Mouse (Mus musculus): Measurements from ENCODE around the gene Rundc1. TPM values are rescaled to one million over a fixed set of nuclear protein-coding genes. Genes with fewer than 3 reads are reported as not detected.
"Not testable (repeated sequence)": the region's sequence is repeated elsewhere in the genome, so short reads cannot be mapped to it uniquely, and the experiment has no call there.

Rundc1 gene
- total RNA-seq, 2 experiments from 2014 or later = 10.4 to 11.2 TPM

DNA sequence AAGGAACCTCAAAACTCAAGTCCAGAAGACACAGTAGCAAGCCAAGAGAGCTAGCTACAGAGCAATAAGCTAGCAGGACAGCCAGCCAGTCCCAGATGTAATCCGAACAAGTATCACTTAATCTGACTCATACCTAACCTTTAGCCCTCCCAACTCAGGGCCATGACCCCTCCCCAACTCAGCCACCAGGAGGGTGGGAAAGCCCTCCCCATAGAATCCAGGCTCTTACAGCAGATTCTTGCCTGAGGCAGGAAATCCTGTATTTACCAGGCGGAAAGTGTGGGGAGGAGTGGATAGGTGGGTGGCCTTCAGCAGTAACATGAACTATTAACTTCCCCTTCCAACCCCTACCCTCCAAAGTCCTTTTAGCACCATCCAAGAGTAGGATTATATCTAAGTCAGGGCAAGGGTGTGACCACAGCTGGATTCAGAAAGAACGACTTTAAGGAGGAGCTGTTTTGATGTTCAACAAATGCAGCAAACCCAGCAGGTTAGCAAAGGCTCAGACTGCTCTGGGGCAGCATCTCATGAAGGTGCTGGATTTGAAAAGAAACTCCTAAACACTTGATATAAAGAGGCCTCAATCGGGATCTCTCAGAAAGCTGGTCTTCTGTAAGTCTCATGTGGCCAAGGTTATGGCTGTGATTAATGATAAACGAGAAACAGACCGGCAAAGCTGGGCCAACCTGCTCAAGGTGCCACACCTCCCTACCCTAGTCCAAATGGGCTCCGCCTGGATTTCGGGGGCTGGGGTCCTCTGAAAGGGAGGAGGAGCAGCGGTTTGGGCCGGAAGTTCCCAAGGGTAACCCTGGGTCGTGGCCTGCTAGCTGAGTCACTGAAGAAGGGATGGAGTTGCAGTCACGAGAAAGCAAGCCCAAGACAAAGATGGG lies 39.6 kb downstream of the Rundc1 start, which contains the start of gene Rnd2:
Rnd2 (plus strand) TSS at position 789 of the 890 bp plus-strand sequence.
- no peak for DNase-seq (ENCODE audit: low spot score)
- intact Hi-C loops (cut with DNase I) = loop anchor here (5.0 kb wide), 1 partner anchor 88 kb away; the partner anchor contains the start of genes Brca1 and Nbr1

DNA sequence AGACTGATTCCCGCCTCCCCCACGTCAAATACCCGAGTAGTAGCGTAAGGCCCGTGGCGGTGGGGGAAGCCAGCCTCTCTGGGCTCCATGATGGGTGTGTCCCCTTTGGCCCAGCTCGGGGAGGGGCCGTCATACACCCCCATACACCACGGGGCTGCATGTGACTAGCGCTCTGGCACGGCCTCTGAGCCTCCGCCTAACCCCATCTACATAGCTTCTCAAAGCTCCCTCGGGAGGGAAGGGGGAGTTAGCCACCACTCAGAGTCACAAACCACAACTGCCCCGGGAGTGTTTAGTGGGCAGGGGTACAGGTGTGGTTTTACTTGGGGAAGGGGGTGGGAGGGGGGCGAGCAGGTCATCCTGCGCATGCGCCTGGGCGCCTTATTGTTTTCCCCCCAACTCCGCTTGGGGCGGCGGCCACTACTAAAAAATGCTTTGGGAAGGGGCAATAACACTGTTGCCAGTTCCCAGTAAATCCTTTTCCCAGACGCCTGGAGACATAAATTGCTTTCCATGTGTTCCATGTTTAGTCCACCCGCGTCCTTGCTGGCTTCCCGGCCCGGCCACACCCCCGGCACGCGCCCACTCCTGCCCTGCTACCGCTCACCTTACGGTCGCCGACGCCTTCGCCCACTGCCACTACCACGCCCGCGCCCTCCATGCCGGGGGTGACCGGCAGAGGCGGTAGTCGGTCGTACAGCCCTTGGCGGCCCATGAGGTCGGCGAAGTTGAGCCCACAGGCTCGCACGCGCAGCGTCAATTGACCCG lies 40.4 kb downstream of the Rundc1 start:
- intact Hi-C loops (cut with DNase I) = loop anchor here (5.0 kb wide), 1 partner anchor 87 kb away; the partner anchor contains the start of genes Brca1 and Nbr1
- peak; percentile 74 for DNase-seq (ENCODE audit: low spot score)

DNA sequence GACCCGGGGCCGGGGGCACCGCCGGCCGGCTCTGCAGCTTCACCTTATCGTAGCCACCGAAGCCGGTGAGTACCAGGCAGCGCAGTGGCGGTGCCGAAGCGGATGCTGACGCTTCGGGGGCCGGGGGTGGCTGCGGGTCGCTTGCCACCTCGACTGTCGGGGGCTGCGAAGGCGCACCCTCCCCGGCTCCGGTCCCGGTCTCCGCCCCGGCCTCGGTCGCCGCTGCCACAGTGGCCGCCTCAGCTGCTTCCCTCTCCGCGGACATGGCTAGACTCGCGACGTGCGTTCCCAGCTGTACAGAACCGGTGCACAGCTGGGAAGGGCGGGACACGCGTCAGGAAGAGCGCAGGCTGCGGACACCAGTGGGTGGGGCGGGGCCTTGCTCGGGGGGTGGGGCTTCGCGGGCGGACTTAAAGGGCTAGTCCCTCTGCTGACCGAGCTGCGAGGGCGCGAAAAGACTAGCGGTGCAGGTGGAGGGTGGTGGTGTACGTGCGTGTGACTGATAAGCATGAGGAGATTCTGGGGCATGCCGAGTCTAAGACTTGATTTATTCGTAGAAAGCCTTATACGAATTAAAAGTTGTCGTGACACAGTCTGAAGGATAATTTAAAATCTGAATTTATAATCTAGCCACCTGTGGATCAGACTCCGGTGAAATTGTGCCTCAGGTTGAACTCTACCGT lies 41.1 kb downstream of the Rundc1 start, which contains the start of gene Vat1:
Vat1 (minus strand) TSS at position 362 of the 683 bp plus-strand sequence.
- intact Hi-C loops (cut with DNase I) = loop anchor here (5.0 kb wide), 1 partner anchor 86 kb away; the partner anchor contains the start of genes Brca1 and Nbr1
- peak; percentile 55 for DNase-seq (ENCODE audit: low spot score)

DNA sequence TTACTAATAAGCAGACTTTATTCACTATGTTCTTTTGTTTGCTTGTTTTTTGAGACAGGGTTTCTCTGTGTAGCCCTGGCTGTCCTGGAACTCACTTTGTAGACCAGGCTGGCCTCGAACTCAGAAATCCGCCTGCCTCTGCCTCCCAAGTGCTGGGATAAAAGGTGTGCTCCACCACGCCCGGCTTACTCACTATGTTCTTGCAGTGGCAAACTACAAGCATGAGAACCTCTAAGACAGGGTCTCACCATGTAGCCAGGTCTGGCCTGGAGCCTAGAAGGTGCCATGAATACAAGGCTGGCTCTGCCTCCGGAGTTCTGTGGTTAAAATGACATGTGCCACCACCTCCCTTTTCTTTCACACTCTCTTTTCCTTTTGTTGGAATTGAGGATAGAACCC lies 41.7 kb downstream of the Rundc1 start:
- intact Hi-C loops (cut with DNase I) = loop anchor here (5.0 kb wide), 1 partner anchor 86 kb away; the partner anchor contains the start of genes Brca1 and Nbr1
- DNase-seq (ENCODE audit: low spot score) = not testable (repeated sequence)

DNA sequence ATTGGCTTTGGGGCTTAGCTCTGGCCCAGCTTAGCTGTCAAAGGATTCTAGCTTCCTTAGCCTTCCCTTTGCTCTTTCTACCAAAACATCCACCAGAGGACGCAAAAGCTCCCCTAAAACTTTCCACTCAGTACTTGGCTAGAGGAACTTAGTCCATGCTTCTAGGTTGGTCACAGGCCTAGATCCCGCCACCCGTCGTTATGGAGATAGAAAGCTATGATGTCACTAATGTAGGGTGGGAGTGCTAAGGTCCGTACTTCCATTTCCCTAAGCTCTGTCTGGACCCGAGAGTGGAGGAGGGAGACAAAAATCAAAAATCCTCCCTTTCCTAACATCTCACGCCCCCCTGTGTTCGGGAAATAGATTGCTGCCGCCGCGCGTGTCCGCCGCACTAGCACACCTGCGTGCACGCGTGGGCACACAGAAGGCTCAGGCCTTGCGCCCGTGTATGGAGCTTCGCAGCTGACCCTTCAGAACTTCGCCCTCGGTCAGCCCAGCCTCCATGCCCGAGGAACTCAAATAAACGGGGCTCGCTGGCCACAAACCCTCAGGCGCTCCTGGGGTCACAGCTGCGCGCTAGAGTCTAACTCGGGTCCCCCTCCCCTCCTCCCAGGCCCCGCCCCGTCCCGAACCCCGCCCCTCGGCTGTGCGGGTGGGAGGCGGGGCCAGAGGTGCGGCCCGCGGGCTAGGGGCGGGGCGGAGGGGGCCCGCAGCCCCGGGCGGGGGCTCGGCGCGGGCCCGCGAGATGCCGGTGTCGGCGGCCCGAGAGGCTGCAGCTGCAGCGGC lies 42.8 kb downstream of the Rundc1 start:
- DNase-seq (ENCODE audit: low spot score) = peak; percentile 46
- intact Hi-C loops (cut with DNase I) = loop anchor here (5.0 kb wide), 1 partner anchor 85 kb away; the partner anchor contains the start of genes Brca1 and Nbr1

DNA sequence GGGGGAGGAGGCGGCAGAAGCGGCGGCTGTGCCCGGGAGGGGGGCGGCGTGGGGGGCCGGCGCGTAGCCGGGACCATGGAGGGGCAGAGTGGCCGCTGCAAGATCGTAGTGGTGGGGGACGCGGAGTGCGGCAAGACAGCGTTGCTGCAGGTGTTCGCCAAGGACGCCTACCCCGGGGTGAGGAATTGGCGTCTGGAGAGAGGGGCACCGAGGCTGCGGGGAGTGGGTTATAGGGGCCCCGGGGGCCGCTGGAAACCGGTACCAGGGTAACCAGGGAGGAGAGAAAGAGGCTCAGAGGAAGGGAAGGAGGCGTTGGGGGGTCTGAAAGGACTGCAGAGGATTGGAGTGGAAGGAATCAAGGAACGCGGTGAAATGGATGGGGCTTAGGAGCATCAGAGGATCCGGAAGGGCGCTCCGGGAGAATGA lies 43.4 kb downstream of the Rundc1 start:
- DNase-seq (ENCODE audit: low spot score) = no peak
- intact Hi-C loops (cut with DNase I) = loop anchor here (5.0 kb wide), 1 partner anchor 84 kb away; the partner anchor contains the start of genes Brca1 and Nbr1

DNA sequence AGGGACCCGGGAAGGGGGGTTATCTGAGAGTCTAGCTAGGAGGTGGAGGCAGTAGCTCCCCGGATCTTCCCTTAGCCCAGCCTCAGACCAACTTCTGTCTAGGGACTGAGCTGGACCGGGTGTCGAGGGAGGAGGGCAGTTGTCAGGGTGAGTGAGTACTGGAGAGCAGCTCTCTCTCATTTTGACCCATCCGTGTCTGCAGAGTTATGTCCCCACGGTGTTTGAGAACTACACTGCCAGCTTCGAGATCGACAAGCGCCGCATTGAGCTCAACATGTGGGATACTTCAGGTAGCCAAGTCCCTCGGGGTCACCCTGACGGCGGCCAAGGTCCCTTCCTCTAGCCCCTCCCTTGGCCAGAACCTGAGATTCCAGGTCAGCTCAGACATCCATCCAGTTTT lies 43.8 kb downstream of the Rundc1 start:
- no peak for DNase-seq (ENCODE audit: low spot score)
- intact Hi-C loops (cut with DNase I) = loop anchor here (5.0 kb wide), 1 partner anchor 84 kb away; the partner anchor contains the start of genes Brca1 and Nbr1

DNA sequence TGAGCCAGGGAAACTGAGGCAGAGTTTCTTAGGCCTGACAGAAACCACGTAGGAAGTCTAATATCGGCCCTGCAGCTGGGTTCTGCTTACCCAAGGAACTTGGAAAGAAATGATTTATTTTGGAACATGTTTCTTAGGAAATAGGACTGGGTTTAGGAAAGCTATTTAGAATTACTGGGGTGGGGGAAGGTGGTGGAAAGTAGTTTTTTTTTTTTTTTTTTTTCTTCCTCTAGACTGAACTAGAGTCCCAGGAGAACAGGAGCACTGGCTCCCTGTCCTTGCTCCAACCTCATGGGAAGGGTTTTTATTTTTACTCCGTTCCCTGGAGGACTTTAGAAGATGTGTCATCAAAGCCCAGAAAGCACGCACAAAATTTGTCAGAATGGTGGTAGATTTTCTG lies 44.3 kb downstream of the Rundc1 start:
- no peak for DNase-seq (ENCODE audit: low spot score)
- intact Hi-C loops (cut with DNase I) = loop anchor here (5.0 kb wide), 1 partner anchor 83 kb away; the partner anchor contains the start of genes Brca1 and Nbr1

DNA sequence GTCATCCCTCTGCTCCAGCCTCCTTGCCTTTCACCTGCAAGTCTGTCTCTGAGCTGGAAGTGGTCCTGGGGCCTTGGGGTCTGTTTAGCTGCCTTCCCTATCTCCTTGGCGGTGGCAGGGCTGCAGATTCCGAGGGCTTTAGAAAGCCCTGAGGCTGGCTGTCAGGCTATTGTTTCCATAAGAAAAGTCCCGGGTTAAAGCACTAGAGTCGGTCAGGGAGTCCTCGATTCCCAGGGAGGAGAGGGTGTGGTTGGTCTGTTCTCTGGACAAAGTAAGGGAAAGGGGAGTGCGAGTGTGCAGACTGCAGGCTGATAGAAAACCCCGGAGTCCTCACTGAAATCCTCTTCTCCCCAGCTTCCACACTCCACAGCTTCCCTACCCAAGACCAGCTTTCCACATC lies 45.3 kb downstream of the Rundc1 start:
- intact Hi-C loops (cut with DNase I) = no loop called here
- no peak for DNase-seq (ENCODE audit: low spot score)

DNA sequence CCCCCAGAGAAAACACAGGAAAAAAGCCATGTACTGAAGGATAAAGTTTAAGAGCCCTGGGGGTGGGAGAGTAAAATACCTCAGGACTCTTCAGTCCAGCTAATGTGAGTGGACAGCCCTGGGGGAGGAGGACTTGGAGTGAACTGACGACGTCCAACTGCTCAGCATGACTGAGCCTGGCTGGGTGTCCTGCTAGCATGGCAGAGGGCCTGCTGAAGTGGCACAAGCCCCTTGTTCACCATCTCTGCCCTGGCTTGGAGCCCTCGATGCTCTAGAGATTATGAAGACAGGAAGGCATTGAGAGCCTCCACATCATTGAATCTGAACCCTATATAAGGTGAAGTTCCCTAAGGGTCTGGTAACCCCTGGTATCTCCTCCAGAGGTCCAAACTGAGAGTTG lies 47.0 kb downstream of the Rundc1 start:
- intact Hi-C loops (cut with DNase I) = no loop called here
- DNase-seq (ENCODE audit: low spot score) = no peak

DNA sequence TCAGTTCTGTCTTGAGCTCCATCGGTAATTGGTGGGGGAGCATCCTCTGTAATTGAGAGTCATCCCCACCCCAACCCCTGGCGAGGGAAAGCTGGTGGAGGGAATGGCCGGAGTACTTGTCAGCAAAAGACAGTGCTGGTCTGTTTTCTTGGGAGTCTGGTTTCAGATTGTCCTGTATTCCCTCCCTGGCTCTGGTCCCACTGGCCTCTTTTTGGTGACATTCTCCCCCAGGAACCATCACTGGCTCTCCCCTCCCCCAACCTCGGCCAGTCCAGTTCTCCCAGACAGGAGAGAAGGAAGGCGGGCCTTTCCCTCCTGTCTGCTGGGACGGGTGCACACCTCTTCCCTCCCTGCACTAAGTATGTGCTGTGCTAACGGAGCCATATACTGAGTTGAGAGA lies 47.5 kb downstream of the Rundc1 start:
- no peak for DNase-seq (ENCODE audit: low spot score)
- intact Hi-C loops (cut with DNase I) = no loop called here

DNA sequence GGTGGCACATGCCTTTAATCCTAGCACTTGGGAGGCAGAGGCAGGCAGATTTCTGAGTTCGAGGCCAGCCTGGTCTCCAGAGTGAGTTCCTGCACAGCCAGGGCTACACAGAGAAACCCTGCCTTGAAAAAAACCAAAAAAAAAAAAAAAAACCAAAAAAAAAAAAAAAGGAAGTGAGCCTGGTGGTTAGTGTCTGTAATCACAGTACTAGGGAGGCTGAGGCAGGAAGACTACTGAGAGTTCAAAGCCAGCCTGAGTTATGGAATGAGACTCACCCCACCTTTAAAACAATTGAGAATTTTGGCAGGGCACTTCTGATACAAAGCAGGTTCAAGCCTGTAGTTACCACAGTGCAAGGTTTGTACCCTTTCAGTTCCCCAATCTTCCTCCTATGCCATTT lies 48.8 kb downstream of the Rundc1 start:
- intact Hi-C loops (cut with DNase I); DNase-seq (ENCODE audit: low spot score): not testable (repeated sequence)

DNA sequence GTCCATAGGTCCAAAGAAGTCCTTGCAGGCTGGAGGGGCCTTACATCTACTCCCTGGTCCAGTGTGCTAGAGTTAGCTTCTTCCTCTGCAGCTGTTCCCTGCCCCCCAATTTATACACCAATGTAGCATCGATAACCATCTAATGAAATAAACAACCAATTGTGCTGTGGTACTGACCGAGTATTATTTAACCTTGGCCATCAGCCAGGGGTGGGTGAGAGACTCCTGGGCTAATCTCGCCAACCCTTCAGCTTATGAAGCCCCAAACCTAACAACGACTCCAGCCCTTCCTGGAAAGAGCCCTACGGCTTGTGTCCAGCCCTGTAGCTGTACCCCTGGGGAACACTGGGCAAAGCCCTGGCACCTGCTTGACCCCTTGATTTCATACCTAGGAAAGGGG lies 49.4 kb downstream of the Rundc1 start:
- intact Hi-C loops (cut with DNase I) = no loop called here

DNA sequence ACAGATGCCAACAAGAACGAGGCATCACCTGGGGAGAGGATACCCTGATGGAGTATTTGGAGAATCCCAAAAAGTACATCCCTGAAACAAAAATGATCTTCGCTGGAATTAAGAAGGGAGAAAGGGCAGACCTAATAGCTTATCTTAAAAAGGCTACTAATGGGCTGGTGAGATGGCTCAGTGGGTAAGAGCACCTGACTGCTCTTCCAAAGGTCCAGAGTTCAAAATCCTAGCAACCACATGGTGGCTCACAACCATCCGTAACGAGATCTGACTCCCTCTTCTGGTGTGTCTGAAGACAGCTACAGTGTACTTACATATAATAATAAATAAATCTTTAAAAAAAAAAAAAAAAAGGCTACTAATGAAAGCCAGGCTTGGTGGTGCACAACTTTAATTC lies 51.5 kb downstream of the Rundc1 start:
- DNase-seq (ENCODE audit: low spot score); intact Hi-C loops (cut with DNase I): not testable (repeated sequence)

More for the DNA sequence above, 49.4 kb downstream of the Rundc1 start:
- no peak for DNase-seq (ENCODE audit: low spot score)

DNA sequence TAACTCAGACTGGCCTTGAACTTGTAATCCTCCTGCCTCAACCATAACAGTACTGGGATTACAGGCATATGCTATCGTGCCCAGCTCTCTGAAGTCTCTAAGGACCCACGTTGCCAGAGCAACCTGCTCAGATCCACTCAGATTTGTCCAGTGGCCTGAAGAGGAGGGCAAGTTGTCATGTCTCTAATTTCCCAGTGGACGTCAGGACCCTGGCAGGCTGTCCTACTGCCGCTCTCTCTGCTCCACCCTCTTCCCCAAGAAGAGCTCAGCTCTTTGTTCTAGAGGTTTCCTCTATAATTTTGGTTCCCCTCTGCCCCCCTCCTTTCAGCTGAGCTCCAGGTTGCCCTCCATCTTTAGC lies 52.3 kb downstream of the Rundc1 start:
- intact Hi-C loops (cut with DNase I) = no loop called here
- no peak for DNase-seq (ENCODE audit: low spot score)

DNA sequence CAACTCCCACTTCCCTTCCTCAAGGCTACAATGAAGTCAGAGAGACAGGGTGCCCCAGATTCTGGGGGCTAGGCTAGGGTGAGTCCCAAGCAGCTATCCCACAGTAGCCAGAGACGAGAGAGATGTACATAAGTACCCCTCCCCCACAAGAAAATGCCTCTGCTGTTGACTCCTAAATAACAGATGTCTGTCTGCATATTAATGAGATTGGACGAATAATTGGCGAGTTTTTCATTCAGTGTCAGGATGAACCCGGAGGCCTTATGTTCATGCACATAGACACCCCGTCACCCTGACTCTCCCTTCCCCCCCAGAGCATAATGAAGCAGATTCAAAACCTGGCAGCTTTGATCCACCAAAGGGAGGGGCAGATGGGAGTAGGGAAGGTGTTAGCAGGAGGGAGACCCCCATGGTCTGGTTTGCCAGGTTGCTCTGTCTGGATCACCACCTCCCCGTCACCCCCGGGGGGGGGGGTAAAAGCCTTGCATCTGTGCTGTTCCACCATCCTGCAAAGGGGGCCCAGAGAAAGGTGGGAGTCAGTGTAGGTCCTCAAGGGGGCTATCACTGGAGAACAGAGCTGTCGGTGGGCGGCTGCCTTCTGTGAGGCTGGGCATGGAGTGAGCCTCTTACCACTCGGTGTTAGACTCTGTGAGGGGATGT lies 52.8 kb downstream of the Rundc1 start:
- intact Hi-C loops (cut with DNase I) = no loop called here
- no peak for DNase-seq (ENCODE audit: low spot score)

DNA sequence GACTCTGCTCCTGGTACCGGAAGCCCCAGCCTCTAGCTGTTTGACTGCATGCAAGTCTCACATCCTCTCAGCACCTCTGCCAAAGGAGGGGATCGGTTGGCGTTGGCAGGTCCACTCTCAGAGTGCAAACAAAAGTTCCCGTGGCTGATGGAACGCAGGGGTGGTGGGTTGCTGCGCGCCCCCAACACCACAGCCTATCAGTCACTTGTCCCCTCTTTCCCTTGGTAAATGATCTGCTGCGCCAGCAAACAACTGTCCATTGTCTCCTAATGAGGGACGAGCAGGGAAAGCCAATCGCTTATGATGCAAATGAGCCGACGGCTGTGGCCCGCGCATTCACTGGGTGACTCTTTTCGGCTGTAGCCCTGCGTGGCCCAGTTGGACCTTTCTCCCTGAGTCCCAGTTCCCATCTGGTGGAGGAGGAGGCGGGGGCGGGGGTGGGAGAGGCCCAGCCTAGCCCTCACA lies 54.3 kb downstream of the Rundc1 start:
- DNase-seq (ENCODE audit: low spot score) = no peak
- intact Hi-C loops (cut with DNase I) = no loop called here

DNA sequence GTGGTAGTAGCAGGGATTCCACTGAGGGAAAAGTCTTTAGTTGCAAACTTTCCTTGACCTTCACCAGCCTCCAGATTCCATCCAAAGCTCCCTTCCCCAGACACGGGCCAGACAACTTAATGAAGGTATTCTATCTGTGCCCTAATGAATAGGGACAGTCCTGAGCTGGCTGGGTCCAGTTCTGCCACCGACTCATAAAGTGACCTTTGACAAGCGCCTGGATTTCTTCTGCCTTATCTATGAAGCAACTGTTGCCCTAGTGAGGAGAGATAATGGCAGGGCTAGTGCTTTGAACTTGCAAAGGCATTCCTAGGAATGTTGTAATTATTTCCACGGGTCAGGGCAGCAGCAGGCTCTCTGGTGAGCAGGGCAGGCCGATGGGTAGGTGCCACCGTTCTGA lies 56.0 kb downstream of the Rundc1 start:
- intact Hi-C loops (cut with DNase I) = no loop called here
- DNase-seq (ENCODE audit: low spot score) = no peak

Data from heart, postnatal 25 days (tissue).